Mouse (Mus musculus): ENCODE measurements around the gene Gm10840. TPM values are rescaled to one million over a fixed set of nuclear protein-coding genes. Genes with fewer than 3 reads are reported as not detected.
A peak's percentile ranks its signal among the peaks of the same experiment; 100 is the strongest.

Gm10840 gene
- total and polyA plus RNA-seq, 3 experiments = not detected

- TF ChIP-seq ETS1 (conservative IDR thresholded peaks at IDR 0.05; ENCODE audit: low read depth, low read length) = peak; percentile 15; the same call in 1 of the 2 replicates
- TF ChIP-seq PAX5 (IDR thresholded peaks at IDR 0.05; ENCODE audit: low read length) = no peak
- TF ChIP-seq GABPA (IDR thresholded peaks at IDR 0.05; ENCODE audit: insufficient replicate concordance, low read depth, low read length) = no peak
- peak; percentile 46; the same call in 1 of the 2 replicates for TF ChIP-seq SIN3A (IDR thresholded peaks at IDR 0.05; ENCODE audit: low read length)
- no peak for TF ChIP-seq NRF1 (IDR thresholded peaks at IDR 0.05; ENCODE audit: low read depth, low read length)
- TF ChIP-seq ZC3H11A (IDR thresholded peaks at IDR 0.05; ENCODE audit: low read depth, low read length) = no peak
- no peak for TF ChIP-seq E2F4 (IDR thresholded peaks at IDR 0.05; ENCODE audit: insufficient replicate concordance, low read depth, low read length)
- no peak for TF ChIP-seq ZKSCAN1 (IDR thresholded peaks at IDR 0.05; ENCODE audit: borderline replicate concordance, low read depth, low read length)
- TF ChIP-seq USF1 (IDR thresholded peaks at IDR 0.05; ENCODE audit: low read depth, low read length) = no peak
- 0 out of 2 replicates have a peak, but pooled peaks have one; percentile 25 for TF ChIP-seq BHLHE40 (IDR thresholded peaks at IDR 0.05; ENCODE audit: low read depth, low read length)
Observed at GRCm38 (mm10) chr11:106134580-106135528, 25.8 kb upstream of the Gm10840 start (continued).

GRCm38 (mm10) chr11:106151219-106151618 is 9.4 kb upstream of the Gm10840 start:
- H3K4me2 ChIP-seq (ENCODE audit: insufficient read depth, low read depth, poor library complexity, severe bottlenecking) = no peak overlapping the region
- in situ Hi-C loops (cut with MboI; ENCODE audit: low pct_ligation_motif_present, low pct_unique_long_range_greater_than_20kb, low sequenced_read_pairs) = no loop called here
- H3K27me3 ChIP-seq (replicated peaks) = no peaks in the 10 kb centered on the region
- peaks cover 7 to 25% of the 10 kb centered on the region in 2 experiments for H3K4me1 ChIP-seq (ENCODE audit: control insufficient read depth in 1 of 2, insufficient read depth in 2 of 2)
- no peaks in the 10 kb centered on the region for H3K9me3 ChIP-seq (replicated peaks; ENCODE audit: low read length)
- H3K27ac ChIP-seq (ENCODE audit: insufficient read depth, low read depth) = no peak overlapping the region
- TF ChIP-seq USF1 (IDR thresholded peaks at IDR 0.05; ENCODE audit: low read depth, low read length) (no peak), ETS1 (conservative IDR thresholded peaks at IDR 0.05; ENCODE audit: low read depth, low read length) (no peak), UBTF (IDR thresholded peaks at IDR 0.05; ENCODE audit: low read depth, low read length) (no peak), ZC3H11A (IDR thresholded peaks at IDR 0.05; ENCODE audit: low read depth, low read length) (no peak), SMC3 (IDR thresholded peaks at IDR 0.05; ENCODE audit: low read depth, low read length) (no peak), MEF2A (IDR thresholded peaks at IDR 0.05; ENCODE audit: borderline replicate concordance, low read depth, low read length) (no peak), CTCF (conservative IDR thresholded peaks at IDR 0.05 in 1 of 2, IDR thresholded peaks at IDR 0.05 in 1 of 2; ENCODE audit: low read depth in 2 of 2, low read length in 2 of 2) (no peak), MAFK (IDR thresholded peaks at IDR 0.05; ENCODE audit: insufficient replicate concordance, low read length) (no peak), PAX5 (IDR thresholded peaks at IDR 0.05; ENCODE audit: low read length) (no peak), USF2 (conservative IDR thresholded peaks at IDR 0.05; ENCODE audit: low read depth, low read length) (no peak), JUN (IDR thresholded peaks at IDR 0.05; ENCODE audit: insufficient read depth, low read depth, low read length) (no peak), EP300 (IDR thresholded peaks at IDR 0.05; ENCODE audit: low read length) (no peak)
- no peaks in the 10 kb centered on the region for H3K79me2 ChIP-seq (replicated peaks; ENCODE audit: control insufficient read depth, extremely low read depth, insufficient read depth, poor library complexity, severe bottlenecking)
- no peak overlapping the region for H3K9ac ChIP-seq (ENCODE audit: insufficient read depth, low read depth)
- peaks cover 69 to 92% of the 10 kb centered on the region in 2 experiments for H3K36me3 ChIP-seq (replicated peaks in 1 of 2; ENCODE audit: control insufficient read depth in 1 of 2, insufficient read depth in 1 of 2, low read length in 1 of 2)
- H3K4me3 ChIP-seq (replicated peaks in 1 of 3; ENCODE audit: low read depth in 2 of 3, low read length in 2 of 3, poor library complexity in 1 of 3) = no peak overlapping the region
- dilution Hi-C loops (cut with MboI; ENCODE audit: extremely low pct_ligation_motif_present, extremely low pct_unique_long_range_greater_than_20kb, low sequenced_read_pairs) = no loop called here
- DNase-seq (ENCODE audit: extremely low read depth) = no peak
